Mouse (Mus musculus) lung, embryonic 14.5 days (tissue): ENCODE measurements around the gene Gm20388. TPM values are rescaled to one million over a fixed set of nuclear protein-coding genes. Genes with fewer than 3 reads are reported as not detected.

Experiments used
- ATAC-seq: fragments of 200-750 bp; cut with Nextera tagmentation; 2 replicates; pipeline ENCODE4 v1.8.0; 2017; ENCODE audit warnings: mild to moderate bottlenecking, moderate TSS enrichment, moderate library complexity; ENCODE audit not compliant: insufficient read depth
- DNase-seq: peaks from one replicate; pipeline ENCODE4 v3.0.0-alpha.2; 2015
- H3K27ac ChIP-seq: fragments of 300-500 bp; sonication (generic); 2 replicates; pipeline ENCODE4 v1.5.1; 2014; ENCODE audit warnings: low read depth, mild to moderate bottlenecking, moderate library complexity
- H3K27me3 ChIP-seq: fragments of 300-500 bp; sonication (generic); 2 replicates; pipeline ENCODE4 v1.6.1; 2014; ENCODE audit warnings: low read length, control low read depth; ENCODE audit not compliant: insufficient read depth
- H3K36me3 ChIP-seq: fragments of 300-500 bp; sonication (generic); 2 replicates; pipeline ENCODE4 v1.6.1; 2014; ENCODE audit warnings: control low read depth; ENCODE audit not compliant: insufficient read depth
- H3K4me1 ChIP-seq: fragments of 300-500 bp; sonication (generic); 2 replicates; pipeline ENCODE4 v1.6.1; 2014; ENCODE audit warnings: antibody characterized with exemption, control low read depth; ENCODE audit not compliant: insufficient read depth
- H3K4me2 ChIP-seq: fragments of 300-500 bp; sonication (generic); 2 replicates; pipeline ENCODE4 v1.6.1; 2014; ENCODE audit warnings: mild to moderate bottlenecking
- H3K4me3 ChIP-seq: fragments of 300-500 bp; sonication (generic); 2 replicates; pipeline ENCODE4 v1.5.1; 2014; ENCODE audit warnings: low read depth, low read length
- H3K9ac ChIP-seq: fragments of 300-500 bp; sonication (generic); 2 replicates; pipeline ENCODE4 v1.6.1; 2014
- H3K9me3 ChIP-seq: fragments of 300-500 bp; sonication (generic); 2 replicates; pipeline ENCODE4 v1.6.1; 2016; ENCODE audit warnings: low read depth, low read length, control low read depth
- CTCF ChIP-seq: IDR thresholded peaks from 2 replicates; pipeline ENCODE4 v1.5.1; 2016; ENCODE audit warnings: antibody characterized with exemption, low read depth
- WGBS: fragments of 180-500 bp; shearing (Covaris S2); extraction: QIAGEN DNeasy Blood & Tissue Kit; methylation state at CpG from one replicate; pipeline ENCODE4 v1.1.7; 2014; 5-methylcytosine and 5-hydroxymethylcytosine counted together
- polyA plus RNA-seq: library from polyadenylated mRNA; unstranded; fragments of >200 nt; fragmentation: Nextera tagmentation; extraction: Ambion mirVana; gene quantifications from 2 replicates; pipeline ENCODE4 v1.2.1, GENCODE M21; 2014

Gm20388 gene
- polyA plus RNA-seq, 1 experiment from 2014 or later = not detected

- Histone ChIP-seq H3K4me3 (no peak overlapping the region), H3K4me2 (no peak overlapping the region), H3K9me3 (no peaks in the 10 kb centered on the region), H3K27ac (no peak overlapping the region), H3K27me3 (0 out of 2 replicates have a peak, but pooled peaks cover 7% of the 10 kb centered on the region), H3K4me1 (peaks cover 5% of the 10 kb centered on the region; the same call in 1 of the 2 replicates), H3K9ac (no peak overlapping the region), H3K36me3 (no peaks in the 10 kb centered on the region)
- DNase-seq = no peak
- 54% methylated on average over 11 of the region's 11 CpGs for WGBS
- TF ChIP-seq CTCF = no peak
- no peak for ATAC-seq
Observed at GRCm38 (mm10) chr8:122069281-122069680, 2158.6 kb downstream of the Gm20388 start.

GRCm38 (mm10) chr8:122071193-122071592, 2160.6 kb downstream of the Gm20388 start:
- no peaks in the 10 kb centered on the region for H3K36me3 ChIP-seq
- no peak overlapping the region for H3K4me2 ChIP-seq
- no peak overlapping the region for H3K27ac ChIP-seq
- WGBS = 69% methylated on average over 4 of the region's 4 CpGs
- peaks cover 11% of the 10 kb centered on the region for H3K4me1 ChIP-seq
- H3K4me3 ChIP-seq = no peak overlapping the region
- TF ChIP-seq CTCF = no peak
- no peaks in the 10 kb centered on the region for H3K9me3 ChIP-seq
- no peak overlapping the region for H3K9ac ChIP-seq
- no peak for ATAC-seq
- DNase-seq = no peak
- peaks cover 15% of the 10 kb centered on the region for H3K27me3 ChIP-seq

- no peak for TF ChIP-seq CTCF
- Histone ChIP-seq H3K27me3 (peaks cover 16% of the 10 kb centered on the region), H3K4me2 (no peak overlapping the region), H3K9ac (no peak overlapping the region), H3K36me3 (no peaks in the 10 kb centered on the region), H3K27ac (no peak overlapping the region), H3K9me3 (no peaks in the 10 kb centered on the region), H3K4me3 (no peak overlapping the region), H3K4me1 (peaks cover 11% of the 10 kb centered on the region)
- no peak for DNase-seq
- 0 out of 2 replicates have a peak, but pooled peaks have one; percentile 16 for ATAC-seq
- WGBS = 35% methylated on average over 9 of the region's 9 CpGs
Observed at GRCm38 (mm10) chr8:122073964-122074363, 2163.3 kb downstream of the Gm20388 start.

GRCm38 (mm10) chr8:122074442-122074841, 2163.8 kb downstream of the Gm20388 start:
- peak; percentile 74 for DNase-seq
- WGBS = 24% methylated on average over 9 of the region's 9 CpGs
- Histone ChIP-seq H3K4me2 (no peak overlapping the region), H3K9me3 (no peaks in the 10 kb centered on the region), H3K9ac (no peak overlapping the region), H3K4me1 (peaks cover 11% of the 10 kb centered on the region), H3K4me3 (no peak overlapping the region), H3K27ac (no peak overlapping the region), H3K27me3 (peaks cover 16% of the 10 kb centered on the region), H3K36me3 (no peaks in the 10 kb centered on the region)
- ATAC-seq = peak; percentile 64
- no peak for TF ChIP-seq CTCF

DNA sequence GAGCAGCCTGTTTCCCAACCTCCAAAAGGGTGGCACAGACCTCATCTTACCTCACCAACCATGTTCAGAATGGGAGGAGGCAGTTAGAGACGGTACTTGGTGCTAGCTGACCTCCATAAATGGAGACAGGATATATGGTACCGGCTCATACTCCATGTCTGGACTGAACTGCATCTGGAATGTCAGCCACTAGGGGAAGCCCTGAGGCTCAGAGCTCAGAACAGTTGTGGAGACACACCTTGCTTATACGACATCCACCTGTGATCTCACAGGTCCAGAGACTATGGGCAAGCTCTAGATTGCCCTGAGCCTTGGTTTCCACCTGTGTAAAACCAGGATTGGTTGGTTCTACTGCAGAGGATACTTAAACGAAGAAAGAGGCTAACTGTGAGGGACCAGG, 2164.3 kb downstream of the Gm20388 start:
- no peaks in the 10 kb centered on the region for H3K9me3 ChIP-seq
- peak; percentile 65 for TF ChIP-seq CTCF

GRCm38 (mm10) chr8:122076183-122076842, 2165.7 kb downstream of the Gm20388 start:
- Histone ChIP-seq H3K27me3 (peaks cover 14% of the 10 kb centered on the region), H3K4me1 (peaks cover 15% of the 10 kb centered on the region), H3K36me3 (no peaks in the 10 kb centered on the region), H3K9me3 (no peaks in the 10 kb centered on the region), H3K27ac (no peak overlapping the region; the same call in 1 of the 2 replicates), H3K4me3 (no peak overlapping the region), H3K9ac (no peak overlapping the region), H3K4me2 (peak overlapping the region; percentile 12; the same call in 1 of the 2 replicates)
- DNase-seq (peak; percentile 78), ATAC-seq (peak; percentile 24; the same call in 1 of the 2 replicates)
- no peak for TF ChIP-seq CTCF
- 15% methylated on average over 23 of the region's 23 CpGs for WGBS

More for the DNA sequence above, 2164.3 kb downstream of the Gm20388 start:
- peaks cover 11% of the 10 kb centered on the region for H3K4me1 ChIP-seq
- no peak overlapping the region for H3K27ac ChIP-seq
- no peak overlapping the region for H3K4me3 ChIP-seq
- DNase-seq = no peak
- no peak overlapping the region for H3K9ac ChIP-seq
- WGBS = 45% methylated on average over 4 of the region's 4 CpGs
- no peak overlapping the region for H3K4me2 ChIP-seq
- no peak for ATAC-seq
- H3K27me3 ChIP-seq = peaks cover 16% of the 10 kb centered on the region
- no peaks in the 10 kb centered on the region for H3K36me3 ChIP-seq

DNA sequence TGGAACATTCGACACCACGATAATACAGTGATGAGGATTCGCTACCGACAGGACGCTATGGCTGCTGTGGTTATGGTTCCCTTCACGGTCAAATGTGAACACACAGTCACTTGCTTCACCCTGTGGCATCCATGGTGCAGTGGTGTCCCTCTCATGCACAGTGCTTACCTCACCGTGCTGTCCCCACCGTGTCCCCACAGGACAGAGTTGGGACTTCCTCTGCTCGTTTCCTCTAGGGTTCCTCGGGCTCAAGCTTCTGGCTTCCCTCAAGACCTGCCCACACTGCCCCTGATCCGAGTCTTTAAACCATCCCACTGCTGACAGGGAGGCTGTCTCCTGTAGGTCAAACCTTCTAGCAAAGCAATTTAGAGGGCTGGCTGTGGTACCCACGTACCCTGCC, 2167.7 kb downstream of the Gm20388 start:
- no peak for TF ChIP-seq CTCF
- DNase-seq (no peak), ATAC-seq (no peak)
- Histone ChIP-seq H3K27me3 (peaks cover 12% of the 10 kb centered on the region), H3K4me1 (peaks cover 15% of the 10 kb centered on the region), H3K27ac (no peak overlapping the region), H3K4me3 (no peak overlapping the region), H3K4me2 (no peak overlapping the region), H3K36me3 (no peaks in the 10 kb centered on the region), H3K9me3 (no peaks in the 10 kb centered on the region), H3K9ac (no peak overlapping the region)
- WGBS = 82% methylated on average over 12 of the region's 12 CpGs
